Mouse (Mus musculus): ENCODE measurements at regions not wholly inside any gene's neighbourhood (a gene's known extent, or its start where the extent isn't known, plus 50 kb on each side); places are given as distances from the start of the nearest gene placed in this dataset.

DNA sequence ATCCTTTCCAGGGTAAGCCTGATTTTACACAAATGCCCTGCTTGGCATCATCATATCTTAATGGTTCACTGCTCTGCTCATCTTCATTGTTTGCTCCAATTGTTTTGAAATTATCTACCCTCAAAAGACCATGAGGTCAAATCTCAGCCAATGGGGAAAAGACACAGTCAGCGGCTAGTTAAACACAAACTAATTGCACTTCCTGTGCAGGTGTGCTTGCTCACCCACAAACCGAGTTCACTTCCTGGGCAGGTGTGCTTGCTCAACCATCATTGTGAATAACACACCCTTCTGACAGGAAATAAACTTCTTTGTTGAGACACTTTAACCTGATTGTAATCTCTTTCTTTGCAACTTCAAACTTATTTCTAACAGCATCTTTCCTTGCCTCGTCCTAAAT, 75.8 kb upstream of the Ngly1 start:
- TF ChIP-seq CTCF (IDR thresholded peaks at IDR 0.05; ENCODE audit: low read depth) (no peak), EP300 (IDR thresholded peaks at IDR 0.05; ENCODE audit: low read depth) (peak; percentile 69; the same call in 1 of the 2 replicates)
